12 mouse cellular contexts compared by ENCODE assay signal in the genomic region with DNA sequence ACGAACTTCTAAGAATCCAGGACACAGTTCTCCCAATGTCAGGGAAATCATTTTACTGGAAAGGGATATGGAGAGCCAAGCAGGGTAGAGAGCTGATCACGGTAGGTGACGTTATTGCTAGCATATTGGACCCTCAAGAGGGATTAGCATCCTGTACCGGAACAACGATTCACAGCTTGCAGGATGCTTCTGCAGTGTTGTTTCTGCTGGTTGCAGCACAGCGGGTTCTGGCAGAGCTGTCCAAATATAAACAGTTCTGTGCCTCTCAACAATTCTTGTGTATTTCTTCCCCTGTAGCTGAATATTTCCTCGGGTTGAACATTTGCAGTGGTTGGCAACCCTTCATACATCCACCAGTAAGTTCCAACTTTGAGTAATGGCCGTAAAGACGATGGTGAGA.
"Had no signal": no experiment of that assay in that cellular context is flagged by ENCODE, and none has a peak within 500 bp of the region (broad histone marks: within the 10 kb centered on the region; RNA-seq: fewer than 3 reads in every experiment).

No protein-coding gene starts in this region.

- H3K27ac ChIP-seq: layer of hippocampus, adult 2 months; limb, embryonic 15.5 days; liver, embryonic 13.5 days; midbrain, embryonic 10.5 days; neural tube, embryonic 12.5 days; stomach, postnatal 0 days had no signal

- H3K36me3 ChIP-seq: limb, embryonic 15.5 days; liver, embryonic 13.5 days; midbrain, embryonic 10.5 days; neural tube, embryonic 12.5 days had no signal

- H3K9ac ChIP-seq: limb, embryonic 15.5 days; liver, embryonic 13.5 days; liver, postnatal 0 days; neural tube, embryonic 12.5 days had no signal

- DNase-seq: kidney, adult 9 months; kidney, postnatal 10 days; kidney, postnatal 4 days; liver, embryonic 13.5 days; liver, postnatal 0 days; midbrain, embryonic 14.5 days; thymus, postnatal 4 days had no signal

- H3K27me3 ChIP-seq: limb, embryonic 15.5 days; liver, embryonic 13.5 days; neural tube, embryonic 12.5 days had no signal

- H3K4me2 ChIP-seq: limb, embryonic 15.5 days; liver, embryonic 13.5 days; neural tube, embryonic 12.5 days had no signal

- H3K4me1 ChIP-seq: limb, embryonic 15.5 days; liver, embryonic 13.5 days; midbrain, embryonic 10.5 days; neural tube, embryonic 12.5 days had no signal

- H3K4me3 ChIP-seq: layer of hippocampus, adult 2 months; limb, embryonic 15.5 days; liver, embryonic 13.5 days; midbrain, embryonic 10.5 days; neural tube, embryonic 12.5 days had no signal

- ATAC-seq: liver, postnatal 0 days had no signal

- H3K9me3 ChIP-seq: limb, embryonic 15.5 days; liver, embryonic 13.5 days; midbrain, embryonic 10.5 days; neural tube, embryonic 12.5 days had no signal
